ENCODE assay signal across 21 mouse cellular contexts in genomic region chr4:127226067-127226466, GRCm38 (mm10). TPM values are rescaled to one million over a fixed set of nuclear protein-coding genes. Genes with fewer than 3 reads are reported as not detected.
DNase-seq lines count a peak whose midpoint lies in the region; ATAC-seq and TF ChIP-seq lines count a peak whose summit lies in the region.
"Had no signal": no experiment of that assay in that cellular context is flagged by ENCODE, and none has a peak within 500 bp of the region (broad histone marks: within the 10 kb centered on the region; RNA-seq: fewer than 3 reads in every experiment).

No protein-coding gene starts in this region.

- H3K4me1 ChIP-seq in forebrain, embryonic 15.5 days = peaks cover 31% of the 10 kb centered on the region
- H3K4me1 ChIP-seq in forebrain, postnatal 0 days (ENCODE audit: insufficient read depth) = 0 out of 2 replicates have a peak, but pooled peaks cover 3% of the 10 kb centered on the region
- H3K4me1 ChIP-seq in hindbrain, embryonic 13.5 days (replicated peaks) = peaks cover 57% of the 10 kb centered on the region
- peaks cover 9% of the 10 kb centered on the region for H3K4me1 ChIP-seq in hindbrain, embryonic 16.5 days (ENCODE audit: control insufficient read depth, insufficient read depth, low read depth, low read length)
- peaks cover 25% of the 10 kb centered on the region for H3K4me1 ChIP-seq in midbrain, embryonic 11.5 days (ENCODE audit: control insufficient read depth, insufficient read depth, low read length)
- peaks cover 21% of the 10 kb centered on the region; the same call in 1 of the 2 replicates for H3K4me1 ChIP-seq in midbrain, embryonic 14.5 days (ENCODE audit: control insufficient read depth, insufficient read depth, low read length)
- H3K4me1 ChIP-seq in olfactory bulb, adult 2 months (ENCODE audit: control insufficient read depth, insufficient read depth, low read length) = peaks cover 29% of the 10 kb centered on the region

- TF ChIP-seq POLR2A in olfactory bulb, adult 2 months (IDR thresholded peaks at IDR 0.05; ENCODE audit: insufficient read depth, low read depth, low read length) = no peak

- DNase-seq in forebrain, postnatal 0 days = no peak
- peak; percentile 80 for DNase-seq in midbrain, embryonic 11.5 days (ENCODE audit: low spot score, missing footprints)
- DNase-seq in midbrain, embryonic 14.5 days = no peak
- DNase-seq: adrenal gland, postnatal 14 days; cerebellum, adult 18-20 months; cerebellum, adult 9-11 months; cerebellum, postnatal 36 days; gastrocnemius, adult 2 months; gastrocnemius, postnatal 25 days had no signal

- peak overlapping the region; percentile 84 for H3K27ac ChIP-seq in forebrain, embryonic 15.5 days (replicated peaks)
- H3K27ac ChIP-seq in forebrain, postnatal 0 days (ENCODE audit: low read depth, low read length) = no peak overlapping the region
- H3K27ac ChIP-seq in hindbrain, embryonic 13.5 days = peak overlapping the region; percentile 85; the same call in 1 of the 2 replicates
- no peak overlapping the region for H3K27ac ChIP-seq in hindbrain, embryonic 16.5 days (ENCODE audit: low read depth, low read length)
- no peak overlapping the region for H3K27ac ChIP-seq in midbrain, embryonic 11.5 days (ENCODE audit: low read depth, low read length)
- H3K27ac ChIP-seq in midbrain, embryonic 14.5 days (replicated peaks; ENCODE audit: low read depth, low read length) = no peak overlapping the region
- H3K27ac ChIP-seq in olfactory bulb, adult 2 months (ENCODE audit: insufficient read depth, low read depth, low read length) = peak overlapping the region; percentile 22; the same call in 1 of the 2 replicates
- H3K27ac ChIP-seq: embryonic facial prominence, embryonic 13.5 days; gastrocnemius, adult 2 months; hindbrain, embryonic 15.5 days had no signal

- ATAC-seq in forebrain, embryonic 15.5 days (replicated peaks) = no peak
- no peak for ATAC-seq in forebrain, postnatal 0 days
- no peak for ATAC-seq in hindbrain, embryonic 13.5 days (ENCODE audit: low FRiP score)
- ATAC-seq in hindbrain, embryonic 16.5 days = no peak
- no peak for ATAC-seq in midbrain, embryonic 11.5 days (ENCODE audit: low FRiP score)
- no peak for ATAC-seq in midbrain, embryonic 14.5 days (ENCODE audit: low FRiP score, low TSS enrichment)
- ATAC-seq: inflammation-experienced regulatory T-cells, adult 6 months had no signal

- peaks cover 10% of the 10 kb centered on the region; the same call in 1 of the 2 replicates for H3K27me3 ChIP-seq in forebrain, embryonic 15.5 days
- H3K27me3 ChIP-seq in forebrain, postnatal 0 days (ENCODE audit: insufficient read depth, low read length) = no peaks in the 10 kb centered on the region
- H3K27me3 ChIP-seq in hindbrain, embryonic 13.5 days = peaks cover 15% of the 10 kb centered on the region
- H3K27me3 ChIP-seq in hindbrain, embryonic 16.5 days (replicated peaks; ENCODE audit: control insufficient read depth, insufficient read depth, low read length) = no peaks in the 10 kb centered on the region
- peaks cover 12% of the 10 kb centered on the region; the same call in 1 of the 2 replicates for H3K27me3 ChIP-seq in midbrain, embryonic 11.5 days (ENCODE audit: control insufficient read depth, insufficient read depth, low read length)
- no peaks in the 10 kb centered on the region for H3K27me3 ChIP-seq in midbrain, embryonic 14.5 days (ENCODE audit: control insufficient read depth, insufficient read depth, low read length)

- no peak overlapping the region for H3K9ac ChIP-seq in forebrain, embryonic 15.5 days (replicated peaks)
- no peak overlapping the region for H3K9ac ChIP-seq in forebrain, postnatal 0 days
- H3K9ac ChIP-seq in hindbrain, embryonic 13.5 days = no peak overlapping the region
- no peak overlapping the region for H3K9ac ChIP-seq in hindbrain, embryonic 16.5 days (ENCODE audit: low read depth, low read length)
- no peak overlapping the region for H3K9ac ChIP-seq in midbrain, embryonic 11.5 days (ENCODE audit: low read length)
- H3K9ac ChIP-seq in midbrain, embryonic 14.5 days (replicated peaks; ENCODE audit: low read length) = no peak overlapping the region
- H3K9ac ChIP-seq: embryonic facial prominence, embryonic 13.5 days; forebrain, embryonic 12.5 days; heart, embryonic 12.5 days; hindbrain, embryonic 15.5 days had no signal

- no peak for TF ChIP-seq CTCF in forebrain, postnatal 0 days (IDR thresholded peaks at IDR 0.05; ENCODE audit: low read depth)
- no peak for TF ChIP-seq CTCF in olfactory bulb, adult 2 months (IDR thresholded peaks at IDR 0.05; ENCODE audit: insufficient read depth, low read depth, low read length)

- H3K4me2 ChIP-seq in forebrain, embryonic 15.5 days (replicated peaks) = no peak overlapping the region
- no peak overlapping the region for H3K4me2 ChIP-seq in forebrain, postnatal 0 days (ENCODE audit: low read depth)
- no peak overlapping the region for H3K4me2 ChIP-seq in hindbrain, embryonic 13.5 days
- H3K4me2 ChIP-seq in hindbrain, embryonic 16.5 days (ENCODE audit: low read length) = no peak overlapping the region
- no peak overlapping the region for H3K4me2 ChIP-seq in midbrain, embryonic 11.5 days
- H3K4me2 ChIP-seq in midbrain, embryonic 14.5 days (ENCODE audit: low read length) = no peak overlapping the region
- H3K4me2 ChIP-seq: embryonic facial prominence, embryonic 13.5 days; forebrain, embryonic 12.5 days; heart, embryonic 12.5 days; hindbrain, embryonic 15.5 days had no signal

- H3K4me3 ChIP-seq in forebrain, embryonic 15.5 days = no peak overlapping the region
- H3K4me3 ChIP-seq in forebrain, postnatal 0 days (ENCODE audit: low read depth, low read length) = no peak overlapping the region
- H3K4me3 ChIP-seq in hindbrain, embryonic 13.5 days = no peak overlapping the region
- no peak overlapping the region for H3K4me3 ChIP-seq in hindbrain, embryonic 16.5 days (ENCODE audit: low read length)
- no peak overlapping the region for H3K4me3 ChIP-seq in midbrain, embryonic 11.5 days (ENCODE audit: low read depth, low read length)
- H3K4me3 ChIP-seq in midbrain, embryonic 14.5 days (replicated peaks; ENCODE audit: low read depth, low read length) = no peak overlapping the region
- no peak overlapping the region for H3K4me3 ChIP-seq in olfactory bulb, adult 2 months (ENCODE audit: insufficient read depth, low read depth, low read length)
- H3K4me3 ChIP-seq: embryonic facial prominence, embryonic 13.5 days; forebrain, embryonic 12.5 days; gastrocnemius, adult 2 months; heart, embryonic 12.5 days; hindbrain, embryonic 15.5 days had no signal

- 43% methylated on average over 4 of the region's 4 CpGs for WGBS in forebrain, embryonic 15.5 days
- 31% methylated on average over 4 of the region's 4 CpGs for WGBS in forebrain, postnatal 0 days
- 39% methylated on average over 4 of the region's 4 CpGs for WGBS in hindbrain, embryonic 13.5 days
- WGBS in hindbrain, embryonic 16.5 days = 30% methylated on average over 4 of the region's 4 CpGs
- 66% methylated on average over 4 of the region's 4 CpGs for WGBS in midbrain, embryonic 11.5 days
- 45% methylated on average over 4 of the region's 4 CpGs for WGBS in midbrain, embryonic 14.5 days
- WGBS in olfactory bulb, adult 2 months = 33% methylated on average over 4 of the region's 4 CpGs

- no peaks in the 10 kb centered on the region for H3K9me3 ChIP-seq in forebrain, embryonic 15.5 days
- no peaks in the 10 kb centered on the region for H3K9me3 ChIP-seq in forebrain, postnatal 0 days (ENCODE audit: low read length)
- H3K9me3 ChIP-seq in hindbrain, embryonic 13.5 days = no peaks in the 10 kb centered on the region
- H3K9me3 ChIP-seq in hindbrain, embryonic 16.5 days (ENCODE audit: control insufficient read depth, low read length) = no peaks in the 10 kb centered on the region
- H3K9me3 ChIP-seq in midbrain, embryonic 11.5 days (ENCODE audit: control insufficient read depth, low read length) = no peaks in the 10 kb centered on the region
- H3K9me3 ChIP-seq in midbrain, embryonic 14.5 days (ENCODE audit: control insufficient read depth, low read length) = no peaks in the 10 kb centered on the region
- H3K9me3 ChIP-seq: embryonic facial prominence, embryonic 13.5 days; forebrain, embryonic 12.5 days; heart, embryonic 12.5 days; hindbrain, embryonic 15.5 days had no signal

- H3K36me3 ChIP-seq in forebrain, embryonic 15.5 days = no peaks in the 10 kb centered on the region
- no peaks in the 10 kb centered on the region for H3K36me3 ChIP-seq in forebrain, postnatal 0 days (ENCODE audit: insufficient read depth)
- no peaks in the 10 kb centered on the region for H3K36me3 ChIP-seq in hindbrain, embryonic 13.5 days
- H3K36me3 ChIP-seq in hindbrain, embryonic 16.5 days (ENCODE audit: control insufficient read depth, insufficient read depth, low read length) = no peaks in the 10 kb centered on the region; the same call in 1 of the 2 replicates
- no peaks in the 10 kb centered on the region for H3K36me3 ChIP-seq in midbrain, embryonic 11.5 days (ENCODE audit: control insufficient read depth, insufficient read depth, low read length)
- H3K36me3 ChIP-seq in midbrain, embryonic 14.5 days (ENCODE audit: control insufficient read depth, insufficient read depth, low read length) = no peaks in the 10 kb centered on the region; the same call in 1 of the 2 replicates
- H3K36me3 ChIP-seq: embryonic facial prominence, embryonic 13.5 days; forebrain, embryonic 12.5 days; heart, embryonic 12.5 days; hindbrain, embryonic 15.5 days had no signal

RNA-seq across cellular contexts. Expression of gene Smim12, which starts 17.5 kb away (rescaled TPM):
- 52.2 and 53.8 TPM in 2 replicates for polyA plus RNA-seq in forebrain, embryonic 15.5 days (2015; fragmentation: Nextera tagmentation; extraction: Ambion mirVana)
- total RNA-seq in forebrain, postnatal 0 days (2014; rRNA removed) = 30.2 and 43.8 TPM in 2 replicates
- polyA plus RNA-seq in forebrain, postnatal 0 days (2015; fragmentation: Nextera tagmentation; extraction: Ambion mirVana) = 61.4 and 64.8 TPM in 2 replicates
- 55.6 and 56.1 TPM in 2 replicates for polyA plus RNA-seq in hindbrain, embryonic 13.5 days (2015; fragmentation: Nextera tagmentation; extraction: Ambion mirVana)
- polyA plus RNA-seq in hindbrain, embryonic 16.5 days (2015; fragmentation: Nextera tagmentation; extraction: Ambion mirVana) = 61.4 and 61.6 TPM in 2 replicates
- polyA plus RNA-seq in midbrain, embryonic 11.5 days (2014; fragmentation: Nextera tagmentation; extraction: Ambion mirVana) = 54.5 and 60.0 TPM in 2 replicates
- 43.0 and 52.2 TPM in 2 replicates for polyA plus RNA-seq in midbrain, embryonic 14.5 days (2014; fragmentation: Nextera tagmentation; extraction: Ambion mirVana)
- polyA plus RNA-seq in olfactory bulb, adult 2 months (2012; ENCODE audit: insufficient read depth, insufficient read length, low replicate concordance, missing spikeins) = not detected in 2 replicates

RNA-seq across cellular contexts. Expression of gene Dlgap3, which starts 57.1 kb away (rescaled TPM):
- polyA plus RNA-seq in forebrain, embryonic 15.5 days (2015; fragmentation: Nextera tagmentation; extraction: Ambion mirVana) = 11.6 and 12.5 TPM in 2 replicates
- 66.9 and 85.5 TPM in 2 replicates for total RNA-seq in forebrain, postnatal 0 days (2014; rRNA removed)
- polyA plus RNA-seq in forebrain, postnatal 0 days (2015; fragmentation: Nextera tagmentation; extraction: Ambion mirVana) = 23.1 and 28.0 TPM in 2 replicates
- polyA plus RNA-seq in hindbrain, embryonic 13.5 days (2015; fragmentation: Nextera tagmentation; extraction: Ambion mirVana) = 13.1 and 13.4 TPM in 2 replicates
- 21.0 and 22.3 TPM in 2 replicates for polyA plus RNA-seq in hindbrain, embryonic 16.5 days (2015; fragmentation: Nextera tagmentation; extraction: Ambion mirVana)
- polyA plus RNA-seq in midbrain, embryonic 11.5 days (2014; fragmentation: Nextera tagmentation; extraction: Ambion mirVana) = 4.0 and 4.4 TPM in 2 replicates
- polyA plus RNA-seq in midbrain, embryonic 14.5 days (2014; fragmentation: Nextera tagmentation; extraction: Ambion mirVana) = 22.3 and 25.5 TPM in 2 replicates
- polyA plus RNA-seq in olfactory bulb, adult 2 months (2012; ENCODE audit: insufficient read depth, insufficient read length, low replicate concordance, missing spikeins) = not detected in 2 replicates
- total RNA-seq: gastrocnemius, adult 2 months; granulocyte monocyte progenitor cell, adult 5-6 weeks; MEL had no signal
- polyA plus RNA-seq: C2C12; inflammation-experienced regulatory T-cells, adult 6 months had no signal

Comparison
In these comparisons a context has a peak if more than half of its experiments do, and no peak if none do; other contexts are left out.
1. H3K27ac ChIP-seq: peak in forebrain, embryonic 15.5 days (single experiment), hindbrain, embryonic 13.5 days (single experiment) and olfactory bulb, adult 2 months (single experiment); none in forebrain, postnatal 0 days (single experiment), hindbrain, embryonic 16.5 days (single experiment), midbrain, embryonic 11.5 days (single experiment) and midbrain, embryonic 14.5 days (single experiment).
2. RNA of gene Smim12, which starts 17.5 kb away (polyA plus RNA-seq): 61.4 to 61.6 TPM in hindbrain, embryonic 16.5 days, 61.4 to 64.8 TPM in forebrain, postnatal 0 days, 54.5 to 60.0 TPM in midbrain, embryonic 11.5 days, 55.6 to 56.1 TPM in hindbrain, embryonic 13.5 days, 52.2 to 53.8 TPM in forebrain, embryonic 15.5 days and 43.0 to 52.2 TPM in midbrain, embryonic 14.5 days; not detected in olfactory bulb, adult 2 months; every median in the first group is over 10 times any median in the second.